Mouse (Mus musculus) gastrocnemius, adult 18-20 months (tissue): ENCODE measurements around the gene Sprr2f. TPM values are rescaled to one million over a fixed set of nuclear protein-coding genes. Genes with fewer than 3 reads are reported as not detected.

Source experiments
- DNase-seq: peaks from one replicate; pipeline ENCODE4 v3.0.0; 2021; ENCODE audit warnings: low spot score
- long read RNA-seq, 2 experiments: library from polyadenylated mRNA; stranded (forward); transcript quantifications; one replicate each; pipeline ENCODE4 v2.0.0; 2021
- total RNA-seq, 2 experiments: library from RNA; stranded (reverse); gene quantifications; 2 replicates each; pipeline ENCODE4 v1.2.3; 2021

Gene Sprr2f
- total RNA-seq, result not detected
- long read RNA-seq, experiment 1, result 0 reads
- long read RNA-seq, experiment 2, result 0 reads

GRCm38 (mm10) chr3:92364887-92365286 is at the start of gene Sprr2f:
Gene Sprr2f (plus strand): TSS chr3:92365187.
- no peak for DNase-seq

GRCm38 (mm10) chr3:92316320-92316719 is 48.7 kb upstream of the Sprr2f start, which contains the start of gene Sprr2b:
Gene Sprr2b (plus strand): TSS chr3:92316620.
- no peak for DNase-seq

- no peak for DNase-seq
Observed at GRCm38 (mm10) chr3:92317384-92317783, 47.6 kb upstream of the Sprr2f start.

GRCm38 (mm10) chr3:92336278-92336677 is 28.7 kb upstream of the Sprr2f start:
- no peak for DNase-seq

- DNase-seq, result no peak
Observed at GRCm38 (mm10) chr3:92338840-92339239, 26.1 kb upstream of the Sprr2f start, which contains the start of gene Sprr2d. Gene Sprr2d (plus strand): TSS chr3:92339140.

GRCm38 (mm10) chr3:92351843-92352242 is 13.1 kb upstream of the Sprr2f start, which contains the start of gene Sprr2e:
Gene Sprr2e (plus strand): TSS chr3:92352143.
- no peak for DNase-seq

- no peak for DNase-seq
Observed at GRCm38 (mm10) chr3:92361619-92362018, 3.4 kb upstream of the Sprr2f start.

- no peak for DNase-seq
Observed at GRCm38 (mm10) chr3:92373613-92374012, 8.6 kb downstream of the Sprr2f start.

- DNase-seq, result no peak
Observed at GRCm38 (mm10) chr3:92385385-92385784, 20.4 kb downstream of the Sprr2f start, which contains the start of gene Sprr2h. Gene Sprr2h (plus strand): TSS chr3:92385685.

- no peak for DNase-seq
Observed at GRCm38 (mm10) chr3:92394301-92394700, 29.3 kb downstream of the Sprr2f start.

- DNase-seq, result no peak
Observed at GRCm38 (mm10) chr3:92407691-92408090, 42.7 kb downstream of the Sprr2f start, which contains the start of gene Sprr2i. Gene Sprr2i (plus strand): TSS chr3:92407991.

Other genes with a start within 250 kb of the Sprr2f start
- gene Prr9, start 241.2 kb upstream of the Sprr2f start, total RNA-seq, result not detected
- not detected for gene Lelp1, start 222.4 kb upstream of the Sprr2f start, total RNA-seq
- not detected for gene Sprr2a1, start 149.4 kb upstream of the Sprr2f start, total RNA-seq
- not detected for gene Sprr2a2, start 149.3 kb upstream of the Sprr2f start, total RNA-seq
- gene Sprr2a3, start 79.8 kb upstream of the Sprr2f start, total RNA-seq, result not detected
- not detected for gene Sprr2b, start 48.6 kb upstream of the Sprr2f start, total RNA-seq
- not detected for gene Sprr2d, start 26.0 kb upstream of the Sprr2f start, total RNA-seq
- gene Sprr2e, start 13.0 kb upstream of the Sprr2f start, total RNA-seq, result not detected
- not detected for gene Sprr2h, start 20.5 kb downstream of the Sprr2f start, total RNA-seq
- not detected for gene Sprr2i, start 42.8 kb downstream of the Sprr2f start, total RNA-seq
- gene Sprr2j-ps, start 52.9 kb downstream of the Sprr2f start, total RNA-seq, result not detected
- gene Gm9774, start 64.2 kb downstream of the Sprr2f start, total RNA-seq, result 1 to 10 TPM; 4.9 to 5.4 TPM
- gene Sprr2k, start 67.4 kb downstream of the Sprr2f start, total RNA-seq, result not detected
- not detected for gene Sprr1b, start 73.6 kb downstream of the Sprr2f start, total RNA-seq
- not detected for gene Sprr3, start 93.5 kb downstream of the Sprr2f start, total RNA-seq
- gene Sprr1a, start 120.7 kb downstream of the Sprr2f start, total RNA-seq, result not detected
- gene Sprr4, start 135.3 kb downstream of the Sprr2f start, total RNA-seq, result not detected
- not detected for gene 2310046K23Rik, start 169.3 kb downstream of the Sprr2f start, total RNA-seq
- gene Ivl, start 208.5 kb downstream of the Sprr2f start, total RNA-seq, result not detected
- not detected for gene Smcp, start 223.8 kb downstream of the Sprr2f start, total RNA-seq
- gene 2210017I01Rik, start 242.3 kb downstream of the Sprr2f start, total RNA-seq, result not detected